Mouse (Mus musculus): Measurements from ENCODE around the gene Tmub1.

Gene Tmub1

GRCm38 (mm10) chr5:24455076-24455475 lies 7.4 kb upstream of the Tmub1 start:
- DNase-seq (ENCODE audit: extremely low read depth, low read depth, low spot score), result no peak

- no peak for DNase-seq (ENCODE audit: extremely low read depth, low read depth, low spot score)
Measured at GRCm38 (mm10) chr5:24453985-24454303, 6.3 kb upstream of the Tmub1 start.

DNA sequence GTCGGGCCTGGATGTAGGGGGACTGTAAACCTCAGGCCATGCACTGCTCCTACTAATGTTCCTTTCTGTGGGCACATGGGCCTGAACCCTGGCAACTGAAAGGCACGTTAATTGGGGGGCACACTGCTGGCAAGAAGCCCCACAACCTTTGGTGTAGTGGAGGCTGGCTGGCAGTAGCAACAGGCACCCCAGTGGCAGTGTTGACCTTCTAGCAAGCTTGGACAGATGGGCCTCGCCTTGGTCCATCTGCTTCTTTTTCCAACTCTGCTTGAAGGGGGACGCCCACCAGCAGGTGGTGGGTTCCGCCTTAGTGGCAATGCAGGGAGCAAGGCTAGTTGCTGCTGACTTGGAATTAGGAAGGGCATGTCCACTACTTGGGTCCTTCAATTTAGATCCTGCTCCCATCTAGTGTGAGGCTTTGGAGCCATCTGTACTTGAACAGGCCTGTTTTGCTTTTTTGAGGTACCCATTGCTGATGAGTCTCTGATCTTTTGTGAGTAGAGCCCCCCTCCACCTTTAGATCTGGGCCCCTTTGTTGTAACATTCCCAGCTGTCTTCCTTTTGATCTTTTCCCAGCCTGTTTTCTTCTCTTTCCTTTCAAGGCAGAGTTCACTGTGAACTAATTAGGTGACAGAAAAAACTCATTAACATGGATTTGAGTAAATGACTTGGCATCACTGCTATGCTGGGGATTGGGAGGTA lies 5.8 kb upstream of the Tmub1 start:
- no peak for DNase-seq (ENCODE audit: extremely low read depth, low read depth, low spot score)

DNA sequence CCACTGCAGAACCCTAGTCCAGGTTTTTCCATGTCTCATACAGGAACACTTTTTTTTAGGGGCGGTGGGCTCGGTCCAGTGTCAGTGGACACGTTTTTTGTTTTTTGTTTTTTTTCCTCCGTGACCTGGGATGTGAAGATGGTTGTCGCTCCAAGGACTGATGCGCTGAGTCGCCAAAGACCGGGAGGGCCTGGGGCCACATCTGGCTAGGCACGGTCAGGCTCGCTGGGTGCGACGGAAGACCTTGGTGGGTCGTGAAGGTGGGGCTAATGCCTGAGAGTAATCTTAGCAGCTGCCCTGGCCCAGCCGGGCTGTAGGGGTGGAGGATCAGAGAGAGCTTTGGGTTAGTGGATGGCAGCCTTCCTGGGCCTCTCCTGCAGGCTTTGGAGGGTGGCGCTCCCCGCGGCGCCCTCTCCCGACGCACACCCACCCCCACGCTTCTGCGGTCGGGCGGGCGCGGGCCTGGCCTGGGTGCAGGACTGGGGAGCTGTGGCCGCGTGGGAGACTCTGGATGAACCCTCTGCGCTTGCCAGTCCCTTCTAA lies 5.1 kb upstream of the Tmub1 start:
- DNase-seq (ENCODE audit: extremely low read depth, low read depth, low spot score), result no peak

DNA sequence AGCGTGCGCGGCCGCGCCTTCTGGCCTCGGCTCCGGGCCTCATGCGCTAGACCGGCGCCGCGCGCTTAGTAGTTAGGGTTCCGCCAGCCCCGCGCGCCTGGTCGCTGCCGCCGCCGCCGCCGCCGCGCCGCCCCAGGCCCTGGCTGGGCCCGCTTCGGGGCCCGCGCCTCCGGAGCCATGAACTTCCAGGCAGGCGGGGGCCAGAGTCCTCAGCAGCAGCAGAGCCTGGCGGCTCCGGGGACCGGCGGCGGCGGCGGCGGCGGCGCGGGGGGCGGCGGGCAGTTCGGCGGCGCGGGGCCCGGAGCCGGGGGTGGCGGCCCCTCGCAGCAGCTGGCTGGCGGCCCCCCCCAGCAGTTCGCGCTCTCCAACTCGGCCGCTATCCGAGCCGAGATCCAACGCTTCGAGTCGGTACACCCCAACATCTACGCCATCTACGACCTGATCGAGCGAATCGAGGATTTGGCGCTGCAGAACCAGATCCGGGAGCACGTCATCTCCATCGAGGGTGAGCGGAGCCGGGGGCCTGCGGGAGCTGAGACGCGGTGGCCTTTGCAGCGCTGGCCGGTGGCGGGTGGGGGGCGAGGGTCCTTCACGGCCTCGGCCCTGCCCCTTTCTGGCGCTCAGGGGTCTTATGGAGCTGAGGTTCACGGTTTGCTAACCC lies 4.5 kb upstream of the Tmub1 start, which contains the start of gene Agap3:
Agap3 (plus strand) TSS at position 148 of the 661 bp plus-strand sequence.
- no peak for DNase-seq (ENCODE audit: extremely low read depth, low read depth, low spot score)

GRCm38 (mm10) chr5:24451264-24452029 lies 3.8 kb upstream of the Tmub1 start:
- no peak for DNase-seq (ENCODE audit: extremely low read depth, low read depth, low spot score)

DNA sequence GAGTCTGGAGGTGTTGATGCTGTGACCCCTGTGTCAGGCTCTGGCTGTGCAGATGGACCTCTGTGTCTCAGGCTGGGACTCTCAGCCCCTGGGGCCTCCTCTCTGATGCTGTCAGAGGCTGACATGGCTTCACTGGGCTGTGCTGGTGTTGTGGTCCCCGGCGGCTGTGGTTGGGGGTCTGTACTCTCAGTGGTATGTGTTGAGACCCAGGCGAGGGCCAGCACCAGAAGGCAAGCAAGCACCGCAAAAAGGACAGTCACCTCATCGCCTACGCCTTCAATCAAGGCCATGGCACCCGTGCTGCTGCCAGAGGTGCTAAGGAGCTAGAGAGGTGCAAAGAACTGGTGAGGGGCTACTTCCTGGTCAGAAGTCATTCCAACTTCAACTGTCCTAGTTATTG lies 1.0 kb downstream of the Tmub1 start:
- no peak for DNase-seq (ENCODE audit: extremely low read depth, low read depth, low spot score)

GRCm38 (mm10) chr5:24445428-24446080 lies 2.1 kb downstream of the Tmub1 start:
- no peak for DNase-seq (ENCODE audit: extremely low read depth, low read depth, low spot score)

GRCm38 (mm10) chr5:24444746-24445427 lies 2.8 kb downstream of the Tmub1 start, which contains the start of gene Fastk:
Fastk (minus strand) TSS chr5:24445287.
- peak; percentile 26 for DNase-seq (ENCODE audit: extremely low read depth, low read depth, low spot score)

DNA sequence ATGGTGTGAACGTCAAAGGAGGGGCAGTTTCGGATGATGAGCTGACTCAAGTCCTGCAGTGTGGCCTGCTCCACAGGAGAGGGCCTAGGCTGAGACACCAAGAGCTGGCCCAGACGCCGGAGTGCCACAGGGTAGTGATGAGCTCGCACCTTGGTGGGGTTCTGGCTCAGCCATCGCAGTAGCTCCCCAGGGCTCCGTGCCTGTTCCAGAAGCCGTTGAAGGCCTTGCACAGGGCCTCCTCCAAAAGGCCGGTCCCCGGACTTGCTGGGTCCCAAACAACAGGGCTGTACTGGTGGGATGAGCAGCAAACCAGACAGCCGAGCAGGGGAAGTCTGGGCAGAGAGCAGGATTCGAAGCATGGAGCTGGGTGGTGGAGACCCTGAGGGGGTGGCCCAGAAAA lies 3.7 kb downstream of the Tmub1 start:
- DNase-seq (ENCODE audit: extremely low read depth, low read depth, low spot score), result no peak

GRCm38 (mm10) chr5:24443204-24443603 lies 4.5 kb downstream of the Tmub1 start:
- DNase-seq (ENCODE audit: extremely low read depth, low read depth, low spot score), result no peak

GRCm38 (mm10) chr5:24442029-24442428 lies 5.6 kb downstream of the Tmub1 start:
- DNase-seq (ENCODE audit: extremely low read depth, low read depth, low spot score), result no peak

GRCm38 (mm10) chr5:24441187-24441586 lies 6.5 kb downstream of the Tmub1 start:
- no peak for DNase-seq (ENCODE audit: extremely low read depth, low read depth, low spot score)

- DNase-seq (ENCODE audit: extremely low read depth, low read depth, low spot score), result no peak
Measured at GRCm38 (mm10) chr5:24433993-24434392, 13.7 kb downstream of the Tmub1 start.

DNA sequence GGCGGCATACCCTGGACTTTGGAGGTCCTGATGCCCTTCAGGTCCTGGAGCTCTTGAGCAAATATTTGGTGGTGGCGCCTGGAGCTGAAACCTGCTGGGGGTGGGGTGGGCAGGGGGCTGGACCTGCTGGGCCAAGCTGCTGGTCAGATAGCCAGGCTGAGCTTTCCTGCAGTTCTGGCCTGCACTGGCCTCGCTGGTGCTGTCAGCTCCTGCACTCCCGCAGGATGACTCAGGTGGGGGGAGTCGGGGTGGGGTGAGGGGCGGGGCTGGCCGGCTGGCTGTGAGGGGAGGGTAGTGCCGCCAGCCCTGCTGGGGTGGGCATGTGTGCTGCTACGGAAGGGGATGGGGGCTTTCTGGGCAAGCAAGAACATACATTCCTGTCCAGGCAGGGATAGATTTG lies 19.1 kb downstream of the Tmub1 start:
- no peak for DNase-seq (ENCODE audit: extremely low read depth, low read depth, low spot score)

DNA sequence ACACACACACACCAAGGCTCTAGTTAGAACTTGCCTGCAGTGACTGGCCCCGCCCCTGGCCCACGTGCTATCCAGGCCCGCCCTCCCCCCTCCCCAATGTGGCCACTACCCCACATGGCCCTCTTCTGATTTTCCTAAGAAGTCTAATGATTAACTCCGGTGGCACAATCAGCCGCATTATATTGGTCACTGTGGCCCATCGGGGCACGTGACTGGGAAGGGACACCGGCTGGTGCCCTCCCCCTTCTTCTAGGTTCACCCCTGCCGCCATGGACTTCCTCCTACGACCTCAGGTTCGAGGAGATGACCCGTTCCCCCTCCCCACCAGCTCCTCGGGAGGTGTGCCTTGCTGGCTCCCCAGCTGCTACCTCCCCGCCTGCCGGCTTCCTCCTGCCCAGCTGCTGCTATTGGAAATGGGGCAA lies 19.7 kb downstream of the Tmub1 start:
- no peak for DNase-seq (ENCODE audit: extremely low read depth, low read depth, low spot score)

DNA sequence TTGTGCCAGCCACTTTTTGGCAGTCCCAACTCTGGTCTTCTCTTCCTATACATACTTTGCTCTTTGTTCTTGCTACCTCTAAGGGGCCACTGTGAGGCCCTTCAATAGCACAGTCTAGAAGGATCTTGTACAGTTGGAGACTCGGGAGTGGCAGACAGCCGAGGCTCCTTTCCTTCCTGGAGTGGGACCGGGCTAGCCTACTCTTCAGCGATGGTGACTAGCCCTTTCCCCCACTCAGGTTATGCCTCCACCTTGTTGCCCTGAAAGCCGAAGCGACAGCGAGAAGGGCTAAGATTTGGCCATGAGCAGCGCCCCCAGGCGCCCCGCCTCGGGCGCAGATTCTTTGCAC lies 20.4 kb downstream of the Tmub1 start:
- DNase-seq (ENCODE audit: extremely low read depth, low read depth, low spot score), result no peak

GRCm38 (mm10) chr5:24426556-24427284 lies 20.9 kb downstream of the Tmub1 start:
- no peak for DNase-seq (ENCODE audit: extremely low read depth, low read depth, low spot score)

DNA sequence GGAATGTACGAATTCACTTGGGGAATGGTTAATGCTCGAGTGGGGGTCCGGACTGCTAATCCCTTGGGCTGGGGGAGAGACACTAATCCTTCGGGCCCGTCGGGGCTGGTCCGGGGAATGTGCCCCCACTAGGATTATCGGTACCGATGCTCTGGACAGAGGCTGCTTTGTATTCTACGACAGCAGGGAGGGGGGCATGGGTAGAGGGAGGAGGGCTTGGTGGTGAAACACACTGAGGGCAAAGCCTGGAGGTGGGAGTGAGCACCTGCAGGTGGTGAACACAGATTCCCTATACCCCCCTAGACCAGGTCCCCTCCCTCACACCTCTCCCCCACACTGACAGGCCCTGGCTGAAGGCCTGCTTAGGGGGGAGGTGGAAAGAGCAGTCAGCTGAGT lies 21.6 kb downstream of the Tmub1 start:
- no peak for DNase-seq (ENCODE audit: extremely low read depth, low read depth, low spot score)

DNA sequence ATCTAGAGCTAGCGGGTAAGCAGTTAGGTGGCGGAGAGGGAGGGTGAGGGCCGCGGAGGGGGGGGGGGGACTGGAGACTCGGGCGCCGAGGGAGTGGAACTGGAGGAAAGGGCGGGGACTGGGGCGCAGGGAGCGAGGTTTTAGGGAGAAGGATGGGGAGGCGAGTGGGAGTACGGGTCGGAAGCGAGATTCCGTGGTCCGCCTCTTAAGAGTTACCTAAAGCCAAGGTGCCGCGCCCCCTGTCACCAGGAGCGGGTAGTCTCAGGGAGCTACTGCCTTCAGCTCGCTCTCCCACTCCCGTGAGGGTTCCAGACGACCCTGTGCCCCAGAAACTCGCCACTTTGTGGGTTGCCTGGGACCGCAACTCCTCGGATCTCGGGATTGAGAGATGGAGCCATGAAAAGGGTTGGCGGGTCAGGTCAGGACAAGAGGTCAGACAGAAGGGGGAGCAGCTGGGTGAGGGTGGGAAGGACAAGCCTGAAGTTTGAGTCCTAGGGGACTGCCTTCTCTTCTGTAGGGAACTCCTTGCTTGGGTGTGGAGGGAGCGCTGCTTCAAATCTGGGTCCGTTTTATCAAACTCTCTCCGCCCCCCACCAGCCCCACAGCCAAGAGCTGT lies 22.1 kb downstream of the Tmub1 start:
- no peak for DNase-seq (ENCODE audit: extremely low read depth, low read depth, low spot score)
